Mouse (Mus musculus) forebrain, postnatal 0 days (tissue): ENCODE measurements around the gene Cks2. TPM values are rescaled to one million over a fixed set of nuclear protein-coding genes. Genes with fewer than 3 reads are reported as not detected.
A peak's percentile ranks its signal among the peaks of the same experiment; 100 is the strongest.

Experiments used
- ATAC-seq: fragments of 200-750 bp; cut with Nextera tagmentation; 2 replicates; pipeline ENCODE4 v1.8.0; 2017; ENCODE audit warnings: mild to moderate bottlenecking, moderate library complexity
- DNase-seq: peaks from one replicate; pipeline ENCODE4 v3.0.0-alpha.2; 2015
- H3K27ac ChIP-seq: fragments of 300-500 bp; sonication (generic); 2 replicates; pipeline ENCODE4 v1.5.1; 2014; ENCODE audit warnings: low read depth, mild to moderate bottlenecking, antibody characterized with exemption, low read length, moderate library complexity, mixed read lengths
- H3K27me3 ChIP-seq: fragments of 300-500 bp; sonication (generic); 2 replicates; pipeline ENCODE4 v1.6.1; 2014; ENCODE audit warnings: mild to moderate bottlenecking, low read length, mixed read lengths; ENCODE audit not compliant: insufficient read depth
- H3K36me3 ChIP-seq: fragments of 300-500 bp; sonication (generic); 2 replicates; pipeline ENCODE4 v1.6.1; 2014; ENCODE audit warnings: mild to moderate bottlenecking, moderate library complexity; ENCODE audit not compliant: insufficient read depth
- H3K4me1 ChIP-seq: fragments of 300-500 bp; sonication (generic); 2 replicates; pipeline ENCODE4 v1.6.1; 2014; ENCODE audit warnings: antibody characterized with exemption; ENCODE audit not compliant: insufficient read depth
- H3K4me2 ChIP-seq: fragments of 300-500 bp; sonication (generic); 2 replicates; pipeline ENCODE4 v1.6.1; 2014; ENCODE audit warnings: low read depth, mild to moderate bottlenecking, moderate library complexity
- H3K4me3 ChIP-seq: fragments of 300-500 bp; sonication (generic); 2 replicates; pipeline ENCODE4 v1.5.1; 2014; ENCODE audit warnings: low read depth, low read length, mixed read lengths
- H3K9ac ChIP-seq: fragments of 300-500 bp; sonication (generic); 2 replicates; pipeline ENCODE4 v1.6.1; 2014; ENCODE audit warnings: mild to moderate bottlenecking
- H3K9me3 ChIP-seq: fragments of 300-500 bp; sonication (generic); 2 replicates; pipeline ENCODE4 v1.6.1; 2016; ENCODE audit warnings: low read length
- CTCF ChIP-seq: sonication (generic); IDR thresholded peaks from 2 replicates; pipeline ENCODE4 v1.5.1; 2016; ENCODE audit warnings: antibody characterized with exemption, control low read depth, low read depth
- WGBS: fragments of 180-500 bp; shearing (Covaris S2); extraction: QIAGEN DNeasy Blood & Tissue Kit; methylation state at CpG from one replicate; pipeline ENCODE4 v1.1.7; 2014; 5-methylcytosine and 5-hydroxymethylcytosine counted together
- polyA plus RNA-seq: library from polyadenylated mRNA; unstranded; fragments of >200 nt; fragmentation: Nextera tagmentation; extraction: Ambion mirVana; gene quantifications from 2 replicates; pipeline ENCODE4 v1.2.1, GENCODE M21; 2015
- total RNA-seq: library from RNA; depleted of rRNA; stranded (reverse); fragments of >200 nt; gene quantifications from 2 replicates; pipeline ENCODE4 v1.2.3, GENCODE M21; 2014

The Cks2 gene
- total and polyA plus RNA-seq, 2 experiments from 2014 or later, result 35.7 to 35.8 TPM

GRCm38 (mm10) chr13:51638958-51639357 is 6.1 kb upstream of the Cks2 start:
- H3K4me2 ChIP-seq, result no peak overlapping the region
- ATAC-seq, result no peak
- 89% methylated on average over 4 of the region's 4 CpGs for WGBS
- H3K36me3 ChIP-seq, result no peaks in the 10 kb centered on the region
- H3K27me3 ChIP-seq, result no peaks in the 10 kb centered on the region
- peak; percentile 21; the same call in 1 of the 2 replicates for TF ChIP-seq CTCF
- no peaks in the 10 kb centered on the region for H3K9me3 ChIP-seq
- no peaks in the 10 kb centered on the region for H3K4me1 ChIP-seq
- H3K4me3 ChIP-seq, result no peak overlapping the region
- no peak for DNase-seq
- H3K27ac ChIP-seq, result no peak overlapping the region
- H3K9ac ChIP-seq, result no peak overlapping the region

- ATAC-seq, result no peak
- H3K4me1 ChIP-seq, result no peaks in the 10 kb centered on the region
- H3K27ac ChIP-seq, result no peak overlapping the region
- WGBS, result 89% methylated on average over 3 of the region's 3 CpGs
- H3K27me3 ChIP-seq, result no peaks in the 10 kb centered on the region
- no peak for DNase-seq
- H3K4me2 ChIP-seq, result no peak overlapping the region
- no peak overlapping the region for H3K9ac ChIP-seq
- no peak for TF ChIP-seq CTCF
- no peaks in the 10 kb centered on the region for H3K9me3 ChIP-seq
- no peak overlapping the region for H3K4me3 ChIP-seq
- no peaks in the 10 kb centered on the region for H3K36me3 ChIP-seq
Observed at GRCm38 (mm10) chr13:51641424-51641823, 3.6 kb upstream of the Cks2 start.

- H3K36me3 ChIP-seq, result no peaks in the 10 kb centered on the region
- no peaks in the 10 kb centered on the region for H3K27me3 ChIP-seq
- no peak overlapping the region for H3K4me3 ChIP-seq
- H3K4me1 ChIP-seq, result no peaks in the 10 kb centered on the region
- H3K9ac ChIP-seq, result no peak overlapping the region
- no peak overlapping the region for H3K4me2 ChIP-seq
- DNase-seq, result no peak
- no peaks in the 10 kb centered on the region for H3K9me3 ChIP-seq
- ATAC-seq, result no peak
- no peak for TF ChIP-seq CTCF
- 37% methylated on average over 11 of the region's 11 CpGs for WGBS
- no peak overlapping the region for H3K27ac ChIP-seq
Observed at GRCm38 (mm10) chr13:51642171-51642778, 2.8 kb upstream of the Cks2 start.

- Histone ChIP-seq H3K9me3 (no peaks in the 10 kb centered on the region), H3K4me2 (peak overlapping the region; percentile 98), H3K27ac (no peak overlapping the region), H3K4me1 (no peaks in the 10 kb centered on the region), H3K9ac (peak overlapping the region; percentile 62), H3K4me3 (peak overlapping the region; percentile 61), H3K36me3 (no peaks in the 10 kb centered on the region), H3K27me3 (no peaks in the 10 kb centered on the region)
- ATAC-seq (no peak), DNase-seq (no peak)
- TF ChIP-seq CTCF, result no peak
- WGBS, result 44% methylated on average over 20 of the region's 20 CpGs
Observed at GRCm38 (mm10) chr13:51643924-51644828, 856 bp upstream of the Cks2 start.

GRCm38 (mm10) chr13:51645872-51646271 is 840 bp downstream of the Cks2 start:
- Histone ChIP-seq H3K27me3 (no peaks in the 10 kb centered on the region), H3K27ac (no peak overlapping the region), H3K4me2 (peak overlapping the region; percentile 98), H3K4me3 (peak overlapping the region; percentile 61), H3K36me3 (no peaks in the 10 kb centered on the region), H3K9me3 (no peaks in the 10 kb centered on the region), H3K4me1 (peaks cover 3% of the 10 kb centered on the region; the same call in 1 of the 2 replicates), H3K9ac (peak overlapping the region; percentile 48)
- WGBS, result 0% methylated on average over 7 of the region's 7 CpGs
- ATAC-seq, result no peak
- no peak for DNase-seq
- no peak for TF ChIP-seq CTCF

GRCm38 (mm10) chr13:51646362-51647027 is 1.5 kb downstream of the Cks2 start:
- DNase-seq (no peak), ATAC-seq (no peak)
- Histone ChIP-seq H3K27ac (no peak overlapping the region), H3K4me2 (peak overlapping the region; percentile 17; the same call in 1 of the 2 replicates), H3K4me3 (peak overlapping the region; percentile 61; the same call in 1 of the 2 replicates), H3K9me3 (no peaks in the 10 kb centered on the region), H3K36me3 (no peaks in the 10 kb centered on the region), H3K4me1 (peaks cover 6% of the 10 kb centered on the region; the same call in 1 of the 2 replicates), H3K27me3 (no peaks in the 10 kb centered on the region), H3K9ac (no peak overlapping the region)
- TF ChIP-seq CTCF, result no peak
- 20% methylated on average over 3 of the region's 3 CpGs for WGBS
